Mouse (Mus musculus) embryonic facial prominence, embryonic 11.5 days (tissue): Measurements from ENCODE around the gene Farp1. TPM values are rescaled to one million over a fixed set of nuclear protein-coding genes. Genes with fewer than 3 reads are reported as not detected.

Source experiments
- ATAC-seq: fragments of 200-750 bp; cut with Nextera tagmentation; replicated peaks from 2 replicates; pipeline ENCODE4 v1.8.0; 2017; ENCODE audit warnings: low read depth; ENCODE audit not compliant: insufficient number of reproducible peaks, low FRiP score, low TSS enrichment
- DNase-seq: peaks from one replicate; pipeline ENCODE4 v3.0.0-alpha.2; 2015; ENCODE audit warnings: low spot score
- H3K27ac ChIP-seq: fragments of 300-500 bp; sonication (generic); replicated peaks from 2 replicates; pipeline ENCODE4 v1.5.1; 2014; ENCODE audit warnings: mild to moderate bottlenecking, low read depth, low read length, control low read depth
- H3K27me3 ChIP-seq: fragments of 300-500 bp; sonication (generic); 2 replicates; pipeline ENCODE4 v1.6.1; 2014; ENCODE audit warnings: mild to moderate bottlenecking, low read length, moderate library complexity, mixed read lengths; ENCODE audit not compliant: control insufficient read depth, insufficient read depth
- H3K36me3 ChIP-seq: fragments of 300-500 bp; sonication (generic); replicated peaks from 2 replicates; pipeline ENCODE4 v1.6.1; 2014; ENCODE audit warnings: low read depth, mild to moderate bottlenecking, low read length, moderate library complexity, mixed read lengths; ENCODE audit not compliant: control insufficient read depth, insufficient read depth
- H3K4me1 ChIP-seq: fragments of 300-500 bp; sonication (generic); 2 replicates; pipeline ENCODE4 v1.6.1; 2014; ENCODE audit warnings: low read length, mixed read lengths; ENCODE audit not compliant: control insufficient read depth, insufficient read depth
- H3K4me2 ChIP-seq: fragments of 300-500 bp; sonication (generic); 2 replicates; pipeline ENCODE4 v1.6.1; 2014; ENCODE audit warnings: low read depth, mild to moderate bottlenecking, control low read depth, low read length, moderate library complexity
- H3K4me3 ChIP-seq: fragments of 300-500 bp; sonication (generic); 2 replicates; pipeline ENCODE4 v1.5.1; 2014; ENCODE audit warnings: low read depth, low read length, control low read depth
- H3K9ac ChIP-seq: fragments of 300-500 bp; sonication (generic); replicated peaks from 2 replicates; pipeline ENCODE4 v1.6.1; 2014; ENCODE audit warnings: mild to moderate bottlenecking, control low read depth, low read length
- H3K9me3 ChIP-seq: fragments of 300-500 bp; sonication (generic); replicated peaks from 2 replicates; pipeline ENCODE4 v1.6.1; 2016; ENCODE audit warnings: mild to moderate bottlenecking, low read length, inconsistent platforms, mixed read lengths; ENCODE audit not compliant: control insufficient read depth
- WGBS: fragments of 180-500 bp; shearing (Covaris S2); extraction: QIAGEN DNeasy Blood & Tissue Kit; methylation state at CpG from one replicate; pipeline ENCODE4 v1.1.7; 2014; 5-methylcytosine and 5-hydroxymethylcytosine counted together
- polyA plus RNA-seq: library from polyadenylated mRNA; unstranded; fragments of >200 nt; fragmentation: Nextera tagmentation; extraction: Ambion mirVana; gene quantifications from 2 replicates; pipeline ENCODE4 v1.2.1, GENCODE M21; 2014

The Farp1 gene
- polyA plus RNA-seq, 1 experiment from 2014 or later, result 42.8 TPM

- no peak for ATAC-seq
- H3K27ac ChIP-seq, result no peak overlapping the region
These were observed 65.8 kb downstream of the Farp1 start for GRCm38 (mm10) chr14:121100829-121101228.

DNA sequence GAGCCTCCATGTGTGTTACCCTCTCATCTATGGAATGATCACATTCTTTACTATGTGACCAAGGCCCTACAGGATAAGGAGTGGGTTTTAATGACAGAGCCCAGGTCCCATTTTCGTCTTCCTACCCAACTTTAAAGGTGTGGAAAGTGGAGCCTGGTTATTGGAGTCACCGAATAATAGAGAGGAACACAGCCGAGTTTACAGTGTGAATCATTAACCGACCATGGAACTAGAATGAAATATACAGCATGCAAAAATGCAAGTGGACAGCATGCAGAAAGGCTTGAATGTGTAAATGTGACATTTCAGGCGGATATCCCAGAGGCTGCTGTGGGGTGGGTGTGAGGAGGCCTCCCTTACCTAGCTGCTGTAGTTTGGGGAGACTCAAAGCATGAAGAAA lies 66.5 kb downstream of the Farp1 start:
- no peak overlapping the region for H3K4me3 ChIP-seq
- H3K9ac ChIP-seq, result no peak overlapping the region
- no peak overlapping the region for H3K4me2 ChIP-seq
- H3K27me3 ChIP-seq, result no peaks in the 10 kb centered on the region
- peaks cover 13% of the 10 kb centered on the region for H3K4me1 ChIP-seq
- DNase-seq (no peak), ATAC-seq (no peak)
- no peaks in the 10 kb centered on the region for H3K9me3 ChIP-seq
- H3K36me3 ChIP-seq, result no peaks in the 10 kb centered on the region
- H3K27ac ChIP-seq, result no peak overlapping the region
- WGBS, result 85% methylated on average over 5 of the region's 5 CpGs

More at GRCm38 (mm10) chr14:121100829-121101228, 65.8 kb downstream of the Farp1 start:
- H3K9me3 ChIP-seq, result no peaks in the 10 kb centered on the region
- H3K4me3 ChIP-seq, result no peak overlapping the region
- DNase-seq, result no peak
- WGBS, result 33% methylated on average over 2 of the region's 2 CpGs
- no peaks in the 10 kb centered on the region for H3K27me3 ChIP-seq
- peaks cover 10% of the 10 kb centered on the region for H3K4me1 ChIP-seq
- H3K9ac ChIP-seq, result no peak overlapping the region
- no peak overlapping the region for H3K4me2 ChIP-seq
- H3K36me3 ChIP-seq, result no peaks in the 10 kb centered on the region

GRCm38 (mm10) chr14:121102599-121102998 lies 67.6 kb downstream of the Farp1 start:
- no peaks in the 10 kb centered on the region for H3K9me3 ChIP-seq
- H3K27me3 ChIP-seq, result no peaks in the 10 kb centered on the region
- H3K4me3 ChIP-seq, result no peak overlapping the region
- H3K9ac ChIP-seq, result no peak overlapping the region
- no peaks in the 10 kb centered on the region for H3K36me3 ChIP-seq
- no peak overlapping the region for H3K27ac ChIP-seq
- peaks cover 13% of the 10 kb centered on the region for H3K4me1 ChIP-seq
- WGBS, result 81% methylated on average over 5 of the region's 5 CpGs
- H3K4me2 ChIP-seq, result no peak overlapping the region
- ATAC-seq (no peak), DNase-seq (no peak)

DNA sequence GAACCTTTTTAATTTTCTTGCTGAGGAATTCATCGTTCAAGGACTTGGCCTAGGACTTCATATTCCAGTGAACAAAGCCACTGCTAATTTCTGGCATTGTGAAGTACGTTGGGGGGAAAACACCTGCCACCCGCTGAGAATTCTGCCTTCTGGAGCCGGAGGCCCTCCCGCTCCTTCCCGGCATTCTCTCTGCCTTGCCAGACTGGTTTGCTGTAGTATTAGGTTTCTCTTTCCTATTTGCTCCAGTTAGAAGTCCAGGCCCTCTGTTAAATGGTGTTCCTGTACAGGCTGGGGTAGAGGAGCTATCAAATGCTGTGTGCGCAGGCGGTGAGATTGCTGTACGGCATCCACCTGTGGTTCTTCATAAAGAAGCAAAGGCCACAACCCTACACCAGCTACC lies 68.5 kb downstream of the Farp1 start:
- H3K9me3 ChIP-seq, result no peaks in the 10 kb centered on the region
- no peak overlapping the region for H3K9ac ChIP-seq
- 46% methylated on average over 9 of the region's 9 CpGs for WGBS
- H3K4me2 ChIP-seq, result no peak overlapping the region
- no peak overlapping the region for H3K27ac ChIP-seq
- H3K36me3 ChIP-seq, result no peaks in the 10 kb centered on the region
- H3K4me1 ChIP-seq, result peaks cover 13% of the 10 kb centered on the region
- no peaks in the 10 kb centered on the region for H3K27me3 ChIP-seq
- peak; percentile 55 for DNase-seq
- ATAC-seq, result peak; percentile 36; the same call in 1 of the 2 replicates
- H3K4me3 ChIP-seq, result no peak overlapping the region

GRCm38 (mm10) chr14:121104760-121105329 lies 69.8 kb downstream of the Farp1 start:
- Histone ChIP-seq H3K4me3 (no peak overlapping the region), H3K9me3 (no peaks in the 10 kb centered on the region), H3K27ac (no peak overlapping the region), H3K9ac (no peak overlapping the region), H3K4me2 (no peak overlapping the region), H3K36me3 (no peaks in the 10 kb centered on the region), H3K27me3 (no peaks in the 10 kb centered on the region), H3K4me1 (peaks cover 11% of the 10 kb centered on the region)
- WGBS, result 34% methylated on average over 7 of the region's 7 CpGs
- peak; percentile 82 for DNase-seq
- no peak for ATAC-seq

- Histone ChIP-seq H3K4me2 (no peak overlapping the region), H3K9me3 (no peaks in the 10 kb centered on the region), H3K9ac (no peak overlapping the region), H3K4me1 (peaks cover 11% of the 10 kb centered on the region), H3K27me3 (no peaks in the 10 kb centered on the region), H3K36me3 (no peaks in the 10 kb centered on the region; the same call in 1 of the 2 replicates), H3K4me3 (no peak overlapping the region), H3K27ac (0 out of 2 replicates have a peak overlapping the region, but pooled peaks have one; percentile 13)
- DNase-seq, result no peak
- WGBS, result 18% methylated on average over 4 of the region's 4 CpGs
- 0 out of 2 replicates have a peak, but pooled peaks have one; percentile 17 for ATAC-seq
These were observed 71.9 kb downstream of the Farp1 start for GRCm38 (mm10) chr14:121106906-121107305.

DNA sequence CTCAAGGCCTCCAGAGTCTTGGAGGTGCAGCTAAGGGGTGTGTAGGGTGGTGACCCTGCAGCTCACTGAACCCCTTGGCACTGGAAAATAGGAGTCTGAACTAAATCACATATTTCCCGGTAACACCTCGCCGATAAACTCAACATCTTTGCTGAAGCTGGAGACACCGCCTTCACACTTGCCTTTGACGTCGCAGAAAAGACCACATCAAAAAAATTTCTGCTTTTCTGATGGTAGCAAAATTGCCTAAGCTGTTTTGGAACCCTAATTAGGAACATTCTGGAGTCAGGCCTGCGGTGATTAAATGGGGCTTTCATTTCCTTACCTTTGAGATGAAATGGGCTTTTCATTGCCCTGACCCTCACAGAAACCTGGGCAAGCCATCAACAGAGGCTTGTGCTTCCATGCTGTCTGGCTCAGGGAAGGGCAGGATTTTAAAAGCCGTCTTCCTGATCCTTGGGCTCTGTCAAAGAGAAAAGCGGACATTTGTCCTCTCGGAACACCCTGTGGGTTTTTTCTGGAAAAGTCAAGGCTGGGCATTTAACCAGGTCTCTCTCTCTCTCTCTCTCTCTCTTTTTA lies 72.8 kb downstream of the Farp1 start:
- 52% methylated on average over 10 of the region's 10 CpGs for WGBS
- peaks cover 9% of the 10 kb centered on the region for H3K4me1 ChIP-seq
- no peak for ATAC-seq
- no peak overlapping the region for H3K9ac ChIP-seq
- H3K9me3 ChIP-seq, result no peaks in the 10 kb centered on the region
- H3K27me3 ChIP-seq, result no peaks in the 10 kb centered on the region
- no peak for DNase-seq
- peak overlapping the region; percentile 64 for H3K27ac ChIP-seq
- no peaks in the 10 kb centered on the region; the same call in 1 of the 2 replicates for H3K36me3 ChIP-seq
- H3K4me2 ChIP-seq, result 0 out of 2 replicates have a peak overlapping the region, but pooled peaks have one; percentile 10
- H3K4me3 ChIP-seq, result no peak overlapping the region

DNA sequence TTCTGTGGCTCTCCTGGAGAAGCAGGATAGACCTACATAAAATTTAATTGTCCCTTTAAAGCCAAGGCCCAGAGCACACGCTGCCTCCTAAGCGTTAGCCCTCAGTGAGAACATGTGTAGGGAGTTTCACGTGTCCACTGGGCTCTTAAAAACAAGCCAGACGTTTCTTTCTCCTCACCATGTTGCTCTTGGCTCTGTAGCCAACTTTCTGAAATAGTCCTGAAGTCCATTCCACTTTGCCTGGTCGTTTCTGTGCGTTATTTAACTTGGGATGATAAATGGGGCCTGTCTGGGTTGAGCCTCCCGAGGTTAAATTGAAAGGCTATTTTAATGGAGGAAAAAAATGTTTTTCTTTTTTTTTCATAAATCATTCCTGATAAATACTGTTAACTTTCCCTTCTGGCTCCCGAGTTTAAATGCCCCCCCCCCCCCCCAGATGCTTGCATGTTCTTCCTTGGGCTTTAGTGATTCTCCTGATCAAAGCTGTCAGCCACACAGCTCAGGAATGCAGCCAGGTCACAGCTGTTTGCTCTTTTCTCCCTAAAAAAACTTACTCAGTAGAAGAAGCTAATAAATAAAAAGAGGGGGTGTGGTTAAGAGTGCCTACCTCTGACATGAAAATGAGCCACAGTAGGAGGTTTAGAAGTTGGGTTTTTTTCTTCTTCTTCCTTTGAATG lies 73.6 kb downstream of the Farp1 start:
- peak overlapping the region; percentile 74 for H3K27ac ChIP-seq
- no peak overlapping the region for H3K4me2 ChIP-seq
- H3K36me3 ChIP-seq, result no peaks in the 10 kb centered on the region; the same call in 1 of the 2 replicates
- peaks cover 8% of the 10 kb centered on the region for H3K4me1 ChIP-seq
- H3K9me3 ChIP-seq, result no peaks in the 10 kb centered on the region
- H3K27me3 ChIP-seq, result no peaks in the 10 kb centered on the region
- H3K9ac ChIP-seq, result no peak overlapping the region
- peak; percentile 70 for DNase-seq
- peak; percentile 32; the same call in 1 of the 2 replicates for ATAC-seq
- 13% methylated on average over 8 of the region's 8 CpGs for WGBS
- H3K4me3 ChIP-seq, result no peak overlapping the region
